Mouse (Mus musculus): ENCODE data around the gene Carmil1. TPM values are rescaled to one million over a fixed set of nuclear protein-coding genes. Genes with fewer than 3 reads are reported as not detected.

Gene Carmil1
- polyA plus RNA-seq, 1 experiment: 23.3 TPM

- H3K9ac ChIP-seq (ENCODE audit: low read depth, poor library complexity, severe bottlenecking): no peak within 1 kb of the TSS
- H3K9me3 ChIP-seq (replicated peaks; ENCODE audit: control insufficient read depth, insufficient read depth, low read length, poor library complexity, severe bottlenecking): no peaks in the 10 kb centered on the region
- peaks cover 2% of the 10 kb centered on the region for H3K27me3 ChIP-seq (ENCODE audit: control insufficient read depth, insufficient read depth, low read length, poor library complexity, severe bottlenecking)
- no peaks in the 10 kb centered on the region for H3K36me3 ChIP-seq (ENCODE audit: control insufficient read depth, insufficient read depth, low read length, poor library complexity, severe bottlenecking)
- H3K4me3 ChIP-seq (ENCODE audit: low read depth, low read length): peak within 1 kb of the TSS; percentile 6; the same call in 1 of the 2 replicates
- H3K4me1 ChIP-seq (ENCODE audit: control insufficient read depth, insufficient read depth, low read length): peaks cover 5% of the 10 kb centered on the region
- TF ChIP-seq POLR2A (IDR thresholded peaks at IDR 0.05; ENCODE audit: insufficient read depth, low read length) (no peak), EP300 (IDR thresholded peaks at IDR 0.05; ENCODE audit: insufficient read depth, low read depth, low read length) (peak; percentile 35; the same call in 1 of the 2 replicates)
- no peak within 1 kb of the TSS for H3K27ac ChIP-seq (ENCODE audit: insufficient read depth, low read length)
Measured at GRCm38 (mm10) chr13:23990928-23991327, 289.7 kb downstream of the Carmil1 start, which contains the start of gene Scgn. Gene Scgn, minus strand, starts transcription at chr13:23991214.

- TF ChIP-seq POLR2A (IDR thresholded peaks at IDR 0.05; ENCODE audit: insufficient read depth, low read length) (no peak), EP300 (IDR thresholded peaks at IDR 0.05; ENCODE audit: insufficient read depth, low read depth, low read length) (no peak), CTCF (IDR thresholded peaks at IDR 0.05; ENCODE audit: low read depth, low read length) (no peak)
Measured at GRCm38 (mm10) chr13:23990451-23990850, 290.1 kb downstream of the Carmil1 start.

GRCm38 (mm10) chr13:23985130-23985529, 295.5 kb downstream of the Carmil1 start:
- Histone ChIP-seq H3K27me3 (ENCODE audit: control insufficient read depth, insufficient read depth, low read length, poor library complexity, severe bottlenecking) (peaks cover 2% of the 10 kb centered on the region), H3K27ac (ENCODE audit: insufficient read depth, low read length) (no peak overlapping the region), H3K36me3 (ENCODE audit: control insufficient read depth, insufficient read depth, low read length, poor library complexity, severe bottlenecking) (no peaks in the 10 kb centered on the region), H3K9ac (ENCODE audit: low read depth, poor library complexity, severe bottlenecking) (no peak overlapping the region), H3K4me1 (ENCODE audit: control insufficient read depth, insufficient read depth, low read length) (no peaks in the 10 kb centered on the region), H3K4me3 (ENCODE audit: low read depth, low read length) (no peak overlapping the region), H3K9me3 (replicated peaks; ENCODE audit: control insufficient read depth, insufficient read depth, low read length, poor library complexity, severe bottlenecking) (no peaks in the 10 kb centered on the region)
- TF ChIP-seq CTCF (IDR thresholded peaks at IDR 0.05; ENCODE audit: low read depth, low read length): no peak
- TF ChIP-seq EP300 (IDR thresholded peaks at IDR 0.05; ENCODE audit: insufficient read depth, low read depth, low read length): no peak
- TF ChIP-seq POLR2A (IDR thresholded peaks at IDR 0.05; ENCODE audit: insufficient read depth, low read length): no peak

More at GRCm38 (mm10) chr13:23990451-23990850, 290.1 kb downstream of the Carmil1 start:
- H3K9ac ChIP-seq (ENCODE audit: low read depth, poor library complexity, severe bottlenecking): no peak overlapping the region
- H3K4me1 ChIP-seq (ENCODE audit: control insufficient read depth, insufficient read depth, low read length): peaks cover 5% of the 10 kb centered on the region
- no peaks in the 10 kb centered on the region for H3K9me3 ChIP-seq (replicated peaks; ENCODE audit: control insufficient read depth, insufficient read depth, low read length, poor library complexity, severe bottlenecking)
- peaks cover 2% of the 10 kb centered on the region for H3K27me3 ChIP-seq (ENCODE audit: control insufficient read depth, insufficient read depth, low read length, poor library complexity, severe bottlenecking)
- H3K36me3 ChIP-seq (ENCODE audit: control insufficient read depth, insufficient read depth, low read length, poor library complexity, severe bottlenecking): no peaks in the 10 kb centered on the region
- no peak overlapping the region for H3K27ac ChIP-seq (ENCODE audit: insufficient read depth, low read length)
- H3K4me3 ChIP-seq (ENCODE audit: low read depth, low read length): no peak overlapping the region

GRCm38 (mm10) chr13:23972271-23972670, 308.3 kb downstream of the Carmil1 start:
- Histone ChIP-seq H3K4me1 (ENCODE audit: control insufficient read depth, insufficient read depth, low read length) (no peaks in the 10 kb centered on the region), H3K4me3 (ENCODE audit: low read depth, low read length) (no peak overlapping the region), H3K9ac (ENCODE audit: low read depth, poor library complexity, severe bottlenecking) (no peak overlapping the region), H3K27ac (ENCODE audit: insufficient read depth, low read length) (no peak overlapping the region), H3K9me3 (replicated peaks; ENCODE audit: control insufficient read depth, insufficient read depth, low read length, poor library complexity, severe bottlenecking) (no peaks in the 10 kb centered on the region), H3K36me3 (ENCODE audit: control insufficient read depth, insufficient read depth, low read length, poor library complexity, severe bottlenecking) (no peaks in the 10 kb centered on the region), H3K27me3 (ENCODE audit: control insufficient read depth, insufficient read depth, low read length, poor library complexity, severe bottlenecking) (no peaks in the 10 kb centered on the region; the same call in 1 of the 2 replicates)
- TF ChIP-seq EP300 (IDR thresholded peaks at IDR 0.05; ENCODE audit: insufficient read depth, low read depth, low read length) (no peak), CTCF (IDR thresholded peaks at IDR 0.05; ENCODE audit: low read depth, low read length) (no peak), POLR2A (IDR thresholded peaks at IDR 0.05; ENCODE audit: insufficient read depth, low read length) (no peak)

- Histone ChIP-seq H3K27me3 (ENCODE audit: control insufficient read depth, insufficient read depth, low read length, poor library complexity, severe bottlenecking) (no peaks in the 10 kb centered on the region; the same call in 1 of the 2 replicates), H3K9me3 (replicated peaks; ENCODE audit: control insufficient read depth, insufficient read depth, low read length, poor library complexity, severe bottlenecking) (no peaks in the 10 kb centered on the region), H3K4me3 (ENCODE audit: low read depth, low read length) (no peak overlapping the region), H3K27ac (ENCODE audit: insufficient read depth, low read length) (no peak overlapping the region), H3K9ac (ENCODE audit: low read depth, poor library complexity, severe bottlenecking) (no peak overlapping the region), H3K4me1 (ENCODE audit: control insufficient read depth, insufficient read depth, low read length) (no peaks in the 10 kb centered on the region), H3K36me3 (ENCODE audit: control insufficient read depth, insufficient read depth, low read length, poor library complexity, severe bottlenecking) (no peaks in the 10 kb centered on the region)
- TF ChIP-seq CTCF (IDR thresholded peaks at IDR 0.05; ENCODE audit: low read depth, low read length) (no peak), EP300 (IDR thresholded peaks at IDR 0.05; ENCODE audit: insufficient read depth, low read depth, low read length) (no peak)
Measured at GRCm38 (mm10) chr13:23971870-23972269, 308.7 kb downstream of the Carmil1 start.

- H3K9ac ChIP-seq (ENCODE audit: low read depth, poor library complexity, severe bottlenecking): no peak overlapping the region
- no peaks in the 10 kb centered on the region for H3K4me1 ChIP-seq (ENCODE audit: control insufficient read depth, insufficient read depth, low read length)
- no peaks in the 10 kb centered on the region for H3K27me3 ChIP-seq (ENCODE audit: control insufficient read depth, insufficient read depth, low read length, poor library complexity, severe bottlenecking)
- no peaks in the 10 kb centered on the region for H3K9me3 ChIP-seq (replicated peaks; ENCODE audit: control insufficient read depth, insufficient read depth, low read length, poor library complexity, severe bottlenecking)
- no peaks in the 10 kb centered on the region for H3K36me3 ChIP-seq (ENCODE audit: control insufficient read depth, insufficient read depth, low read length, poor library complexity, severe bottlenecking)
- H3K4me3 ChIP-seq (ENCODE audit: low read depth, low read length): no peak overlapping the region
- H3K27ac ChIP-seq (ENCODE audit: insufficient read depth, low read length): no peak overlapping the region
- TF ChIP-seq CTCF (IDR thresholded peaks at IDR 0.05; ENCODE audit: low read depth, low read length) (no peak), EP300 (IDR thresholded peaks at IDR 0.05; ENCODE audit: insufficient read depth, low read depth, low read length) (no peak), POLR2A (IDR thresholded peaks at IDR 0.05; ENCODE audit: insufficient read depth, low read length) (no peak)
Measured at GRCm38 (mm10) chr13:23964909-23965308, 315.7 kb downstream of the Carmil1 start.

Other genes starting within 250 kb of the Carmil1 start
- gene Cmah, start 46.6 kb upstream of the Carmil1 start, polyA plus RNA-seq (2011; ENCODE audit: insufficient read depth, insufficient read length, low read depth, missing spikeins): 0.12 and 0.18 TPM in 2 replicates

Data from ES-Bruce4 (cell line).